Mouse (Mus musculus): Measurements from ENCODE around the gene Gm21679.
"Not testable (repeated sequence)": the region's sequence is repeated elsewhere in the genome, so short reads cannot be mapped to it uniquely, and the experiment has no call there.

Gm21679 gene

GRCm38 (mm10) chrY:29683270-29683669 is at the start of gene Gm21679:
Gm21679 (minus strand) TSS chrY:29683370.
- DNase-seq: not testable (repeated sequence)

Measured in layer of hippocampus, adult 9-11 months (tissue).